Mouse (Mus musculus) layer of hippocampus, adult 2 months (tissue): ENCODE results near the gene Rasa3. TPM values are rescaled to one million over a fixed set of nuclear protein-coding genes. Genes with fewer than 3 reads are reported as not detected.

Experiments
- DNase-seq, 2 experiments: peaks; one replicate each; pipeline ENCODE4 v3.0.0; 2022; ENCODE audit warnings: low spot score in 2 of 2
- H3K27ac ChIP-seq: fragments of 200-600 bp; 2 replicates; pipeline ENCODE4 v1.8.1; 2022
- H3K4me3 ChIP-seq: fragments of 200-600 bp; 2 replicates; pipeline ENCODE4 v1.8.1; 2022; ENCODE audit warnings: mild to moderate bottlenecking
- CTCF ChIP-seq: fragments of 200-600 bp; conservative IDR thresholded peaks from 2 replicates; pipeline ENCODE4 v1.8.1; 2022; ENCODE audit warnings: antibody characterized with exemption, mild to moderate bottlenecking, moderate library complexity
- total RNA-seq, 2 experiments: library from RNA; stranded (reverse); gene quantifications; 2 replicates each; pipeline ENCODE4 v1.2.3; 2021

Gene Rasa3
- total RNA-seq, 2 experiments from 2014 or later, result 62.8 to 63.4 TPM

GRCm38 (mm10) chr8:13595861-13596260 lies 81.5 kb downstream of the Rasa3 start:
- Histone ChIP-seq H3K27ac (no peak overlapping the region), H3K4me3 (no peak overlapping the region)
- no peak for DNase-seq
- TF ChIP-seq CTCF, result peak; percentile 55

GRCm38 (mm10) chr8:13594884-13595323 lies 82.5 kb downstream of the Rasa3 start:
- peak in 1 of 2 experiments; percentile 25 for DNase-seq
- peak overlapping the region; percentile 53; the same call in 1 of the 2 replicates for H3K27ac ChIP-seq
- TF ChIP-seq CTCF, result no peak
- H3K4me3 ChIP-seq, result no peak overlapping the region

DNA sequence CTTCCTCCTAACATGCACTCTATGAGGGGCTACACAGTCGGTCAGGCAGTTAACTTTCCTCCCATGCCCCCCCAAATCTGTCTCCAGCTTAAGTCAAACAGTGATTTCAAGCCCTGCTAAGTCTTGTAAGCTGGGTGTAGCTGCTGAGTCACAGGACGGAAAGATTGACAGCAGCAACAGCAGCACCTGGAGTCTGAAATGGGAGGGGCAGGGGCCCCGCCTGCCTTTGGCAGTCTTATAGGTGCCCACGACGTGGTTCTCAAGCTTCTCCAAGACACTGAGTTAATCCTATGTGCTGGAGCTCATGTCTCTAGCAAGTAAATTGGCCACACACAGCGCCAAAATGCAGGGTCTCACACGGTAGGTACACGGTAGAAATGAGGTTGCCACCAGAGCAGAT lies 84.1 kb downstream of the Rasa3 start:
- no peak overlapping the region for H3K27ac ChIP-seq
- no peak for DNase-seq
- TF ChIP-seq CTCF, result no peak
- H3K4me3 ChIP-seq, result no peak overlapping the region

DNA sequence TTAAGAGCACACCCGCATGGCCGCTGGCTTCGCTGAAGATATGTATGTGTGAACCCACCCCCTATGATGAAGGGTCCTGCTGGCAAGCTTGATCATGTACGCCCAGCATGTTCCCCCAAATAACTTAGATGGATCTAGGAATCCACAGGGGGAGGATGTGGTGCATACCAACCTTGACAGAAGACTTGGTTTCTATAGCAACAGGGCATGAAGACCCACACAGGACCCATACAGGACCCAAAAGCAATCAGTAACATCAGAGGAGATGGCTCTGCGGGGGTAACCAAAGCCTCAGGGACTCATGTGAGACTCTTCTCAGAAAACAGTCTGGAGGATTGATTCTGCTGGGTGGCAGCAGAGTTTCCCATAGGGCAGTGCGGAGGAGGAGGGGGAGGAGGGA lies 86.2 kb downstream of the Rasa3 start:
- TF ChIP-seq CTCF, result no peak
- H3K27ac ChIP-seq, result no peak overlapping the region
- H3K4me3 ChIP-seq, result no peak overlapping the region
- DNase-seq, result no peak

- no peak for TF ChIP-seq CTCF
- H3K27ac ChIP-seq, result no peak overlapping the region
- no peak overlapping the region for H3K4me3 ChIP-seq
- DNase-seq, result no peak
These were observed 88.3 kb downstream of the Rasa3 start for GRCm38 (mm10) chr8:13589071-13589470.

GRCm38 (mm10) chr8:13584652-13585051 lies 92.8 kb downstream of the Rasa3 start:
- Histone ChIP-seq H3K27ac (no peak overlapping the region), H3K4me3 (no peak overlapping the region)
- no peak for DNase-seq
- no peak for TF ChIP-seq CTCF

- no peak for DNase-seq
- H3K27ac ChIP-seq, result no peak overlapping the region
- H3K4me3 ChIP-seq, result no peak overlapping the region
- no peak for TF ChIP-seq CTCF
These were observed 99.5 kb downstream of the Rasa3 start for GRCm38 (mm10) chr8:13577869-13578268.

- Histone ChIP-seq H3K27ac (peak overlapping the region; percentile 46; the same call in 1 of the 2 replicates), H3K4me3 (no peak overlapping the region)
- no peak for TF ChIP-seq CTCF
- no peak for DNase-seq
These were observed 105.4 kb downstream of the Rasa3 start for GRCm38 (mm10) chr8:13571999-13572398.

DNA sequence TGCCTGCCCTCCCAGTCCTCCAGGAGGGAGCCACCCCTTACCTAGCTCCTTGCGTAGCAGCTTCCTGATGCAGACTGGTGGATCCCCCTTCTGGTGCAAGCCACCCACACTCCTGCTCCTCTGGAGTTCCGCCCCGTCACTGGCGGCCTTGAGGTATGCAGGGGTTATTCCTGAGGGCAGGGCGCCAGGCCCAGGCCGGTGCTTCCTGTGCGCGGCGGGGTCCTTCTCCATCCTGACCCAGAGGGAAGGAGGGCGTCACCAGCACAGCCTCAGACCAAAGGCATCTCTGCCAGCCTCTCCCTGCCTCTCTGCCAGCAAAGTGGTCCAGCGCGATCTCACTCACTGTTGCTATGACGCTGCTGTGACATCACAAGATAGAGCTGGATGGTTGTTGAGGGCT lies 115.3 kb downstream of the Rasa3 start, which contains the start of gene 1700029H14Rik:
Gene 1700029H14Rik (minus strand): TSS at position 344 of the 400 bp plus-strand sequence.
- DNase-seq, result no peak
- peak; percentile 20 for TF ChIP-seq CTCF
- Histone ChIP-seq H3K27ac (no peak within 1 kb of the TSS), H3K4me3 (no peak within 1 kb of the TSS)

- H3K4me3 ChIP-seq, result no peak overlapping the region
- no peak overlapping the region for H3K27ac ChIP-seq
- TF ChIP-seq CTCF, result no peak
- DNase-seq, result no peak
These were observed 119.9 kb downstream of the Rasa3 start for GRCm38 (mm10) chr8:13557526-13557925.

- Histone ChIP-seq H3K27ac (peak overlapping the region; percentile 12; the same call in 1 of the 2 replicates), H3K4me3 (no peak overlapping the region)
- no peak for TF ChIP-seq CTCF
- no peak for DNase-seq
These were observed 125.9 kb downstream of the Rasa3 start for GRCm38 (mm10) chr8:13551574-13551830.

- peak; percentile 93 for TF ChIP-seq CTCF
- Histone ChIP-seq H3K27ac (peak overlapping the region; percentile 12; the same call in 1 of the 2 replicates), H3K4me3 (no peak overlapping the region)
- peak; percentile 92 to 94 for DNase-seq
These were observed 126.5 kb downstream of the Rasa3 start for GRCm38 (mm10) chr8:13550718-13551573.

GRCm38 (mm10) chr8:13548831-13549230 lies 128.6 kb downstream of the Rasa3 start:
- DNase-seq, result peak; percentile 29 to 43
- H3K27ac ChIP-seq, result no peak overlapping the region; the same call in 1 of the 2 replicates
- H3K4me3 ChIP-seq, result no peak overlapping the region
- TF ChIP-seq CTCF, result no peak

GRCm38 (mm10) chr8:13548235-13548634 lies 129.2 kb downstream of the Rasa3 start:
- Histone ChIP-seq H3K4me3 (no peak overlapping the region), H3K27ac (no peak overlapping the region)
- peak in 1 of 2 experiments; percentile 33 for DNase-seq
- TF ChIP-seq CTCF, result peak; percentile 83
